Mouse (Mus musculus): ENCODE measurements around the gene Slc10a6.

Slc10a6 gene

GRCm38 (mm10) chr5:103560546-103560945, 68.7 kb downstream of the Slc10a6 start:
- DNase-seq (ENCODE audit: extremely low spot score, low spot score): no peak
